Mouse (Mus musculus): ENCODE data around the gene Igfbp1.

Igfbp1 gene

DNA sequence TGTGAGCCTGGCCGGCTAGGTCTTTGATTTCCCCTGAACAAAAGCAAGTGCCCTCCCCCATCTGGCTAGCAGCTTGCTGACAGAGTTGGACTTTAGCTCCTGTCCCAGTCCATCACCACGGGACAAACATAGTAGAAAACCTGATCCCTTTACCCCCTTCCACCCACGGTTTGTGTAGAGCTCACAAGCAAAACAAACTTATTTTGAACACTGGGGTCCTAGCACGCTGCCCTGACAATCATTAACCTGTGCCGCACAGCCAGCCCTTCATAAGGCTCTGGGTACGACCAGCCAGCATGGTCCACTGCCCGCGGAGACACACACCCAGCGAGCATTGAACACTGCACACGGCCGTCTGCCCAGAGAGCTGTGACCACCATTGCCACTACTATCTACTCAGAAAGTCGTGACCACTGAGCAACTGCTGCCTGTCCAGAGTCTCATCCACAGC, at the start of gene Igfbp1:
TSS of gene Igfbp1 (plus strand) at position 292 of the 451 bp plus-strand sequence.
- DNase-seq (ENCODE audit: low spot score): no peak

DNA sequence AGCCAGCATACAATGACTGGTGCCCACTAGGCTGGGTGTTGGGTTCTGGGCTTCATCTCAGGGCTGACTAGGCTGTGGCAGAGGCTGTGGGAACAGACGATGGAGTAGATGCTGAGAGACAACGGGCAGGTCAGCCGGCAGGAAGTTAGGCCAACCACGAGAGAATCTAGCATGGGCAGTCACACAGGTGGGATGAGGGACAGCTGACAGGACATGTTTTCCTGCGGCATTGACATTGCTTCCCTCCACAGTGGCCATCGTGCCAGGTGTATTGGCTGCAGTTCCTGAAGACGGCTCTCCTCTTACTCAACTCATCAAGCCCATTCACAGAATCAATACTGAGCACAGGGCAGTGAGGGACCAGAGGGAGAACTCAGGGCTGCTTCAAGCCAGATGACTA, 49.6 kb upstream of the Igfbp1 start:
- DNase-seq (ENCODE audit: low spot score): no peak

DNA sequence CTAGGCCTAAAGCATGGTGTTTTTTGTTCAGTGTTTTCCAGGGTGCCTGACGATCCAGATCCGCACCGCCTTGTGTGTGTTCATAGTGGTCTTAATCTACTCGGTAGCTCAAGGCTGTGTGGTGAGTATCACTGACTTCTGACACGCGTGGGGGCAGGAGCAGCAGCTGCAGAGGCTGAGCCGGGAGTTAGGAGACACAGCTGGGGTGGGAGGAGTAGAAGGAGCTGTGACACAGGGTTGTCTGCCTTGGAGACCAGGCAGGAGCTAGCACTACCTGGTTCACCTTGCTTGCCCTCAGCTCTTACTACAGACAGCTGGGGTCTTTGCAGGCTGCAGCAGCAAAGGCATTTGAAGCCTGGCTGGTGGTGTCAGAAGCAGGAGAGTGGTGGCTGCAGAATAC, 48.1 kb upstream of the Igfbp1 start:
- DNase-seq (ENCODE audit: low spot score): no peak

DNA sequence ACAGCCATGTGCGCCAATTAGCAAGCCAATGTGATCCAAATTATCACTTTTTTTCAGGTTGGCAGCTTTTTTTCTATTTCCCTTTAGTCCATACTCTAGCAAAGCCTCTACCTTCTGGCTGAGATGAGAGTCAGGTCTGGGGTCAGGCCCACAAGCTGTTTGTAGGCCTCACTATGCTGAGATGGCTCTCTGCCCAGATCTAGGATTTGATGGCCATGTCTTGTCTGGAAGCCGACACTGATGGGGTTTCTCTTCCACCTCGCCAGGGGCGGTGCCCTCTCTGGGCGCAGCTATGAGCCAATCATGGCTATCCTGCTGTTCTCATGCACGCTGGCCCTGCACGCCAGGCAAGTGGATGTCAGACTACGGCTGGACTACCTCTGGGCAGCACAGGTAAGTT, 47.1 kb upstream of the Igfbp1 start:
- DNase-seq (ENCODE audit: low spot score): no peak

DNA sequence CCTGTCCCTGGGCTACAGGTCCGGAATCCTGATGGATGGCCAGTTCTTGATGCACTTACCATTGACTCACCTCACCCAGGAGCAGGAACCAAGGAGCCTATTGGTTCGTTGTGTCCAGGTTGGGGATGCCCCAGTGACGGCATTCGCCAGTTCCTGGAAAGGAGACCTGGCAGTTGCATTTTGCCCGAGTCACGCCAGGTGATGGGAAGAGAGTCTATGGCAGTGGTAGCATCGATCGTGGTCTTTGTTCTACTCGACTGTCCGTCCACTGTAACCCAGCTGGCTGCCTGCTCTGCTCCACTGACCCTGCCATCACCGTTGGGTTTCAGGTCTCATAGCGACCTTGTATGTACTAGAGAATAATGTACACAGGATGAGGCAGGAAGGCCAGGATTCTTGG, 45.2 kb upstream of the Igfbp1 start:
- no peak for DNase-seq (ENCODE audit: low spot score)

DNA sequence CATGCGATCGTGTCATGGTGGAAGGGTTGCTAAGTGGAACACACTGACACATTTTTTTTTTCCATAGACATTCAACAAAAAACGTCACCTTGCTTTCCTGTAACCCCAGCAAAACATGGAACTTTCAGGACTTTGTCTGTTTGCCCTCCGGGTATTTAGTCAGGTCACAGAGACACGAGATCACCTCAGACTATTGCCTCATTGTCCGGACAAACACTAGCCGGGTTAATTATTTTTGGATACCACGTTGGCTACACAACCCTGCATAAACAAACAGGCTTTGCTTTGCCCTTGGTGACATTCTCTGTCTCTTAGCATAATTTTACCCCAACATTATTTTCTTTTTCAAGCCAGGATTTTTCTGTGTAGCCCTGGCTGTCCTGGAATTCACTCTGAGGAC, 44.5 kb upstream of the Igfbp1 start:
- DNase-seq (ENCODE audit: low spot score): no peak

DNA sequence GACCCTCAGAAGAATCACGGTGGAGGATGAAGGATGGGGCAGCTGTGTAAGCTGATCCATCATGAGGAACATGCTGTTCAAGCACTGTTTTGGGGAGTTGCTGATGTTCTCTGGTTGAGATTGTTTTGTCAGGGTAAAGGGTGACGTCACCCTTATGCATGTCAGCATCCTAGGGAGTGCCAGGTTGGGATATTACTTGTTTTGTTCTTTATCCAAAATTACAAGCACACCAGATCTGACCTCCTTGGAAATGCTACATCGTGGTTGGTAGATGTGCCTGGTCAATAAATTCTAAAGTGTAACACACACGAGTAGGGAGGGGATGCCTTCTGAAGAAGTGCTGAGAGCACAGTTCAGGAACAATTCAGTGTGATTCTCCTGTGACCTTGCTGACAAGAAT, 41.2 kb upstream of the Igfbp1 start:
- DNase-seq (ENCODE audit: low spot score): no peak

DNA sequence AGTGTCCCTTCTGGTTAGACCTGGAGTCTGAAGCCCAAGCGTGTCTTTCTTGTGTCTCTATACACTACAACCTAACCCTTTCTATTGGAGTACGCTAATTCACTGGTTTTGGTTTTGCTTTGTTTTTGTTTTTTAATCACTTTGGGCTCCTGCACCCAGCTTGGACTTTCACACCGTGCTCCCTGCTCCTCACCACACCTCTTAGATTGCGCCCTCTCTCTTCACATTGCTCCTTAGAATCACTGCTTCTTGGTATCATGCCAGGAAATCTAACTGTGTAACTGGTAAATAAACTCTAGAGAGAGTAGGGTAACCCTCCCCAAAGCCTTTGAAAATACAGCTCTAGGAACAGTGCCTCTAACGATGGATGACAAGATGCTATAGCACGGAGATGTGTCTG, 39.4 kb upstream of the Igfbp1 start:
- DNase-seq (ENCODE audit: low spot score): no peak

DNA sequence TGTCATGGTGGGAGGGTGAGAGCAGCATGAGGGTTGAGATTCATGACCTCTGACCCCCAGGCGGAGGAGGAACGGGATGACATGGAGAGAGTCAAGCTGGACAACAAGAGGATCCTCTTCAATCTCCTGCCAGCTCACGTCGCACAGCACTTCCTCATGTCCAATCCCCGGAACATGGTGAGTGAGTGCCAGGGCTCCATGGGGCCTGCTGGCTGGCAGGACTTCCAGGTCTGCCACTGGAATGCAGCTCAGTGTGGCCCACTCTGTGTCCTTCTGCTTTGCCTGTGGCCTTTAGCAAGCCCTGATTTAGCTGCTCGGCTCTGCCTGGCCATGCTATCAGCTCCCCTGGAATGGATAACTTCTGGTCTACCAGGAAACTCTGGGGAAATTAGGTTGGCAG, 37.4 kb upstream of the Igfbp1 start:
- DNase-seq (ENCODE audit: low spot score): no peak

DNA sequence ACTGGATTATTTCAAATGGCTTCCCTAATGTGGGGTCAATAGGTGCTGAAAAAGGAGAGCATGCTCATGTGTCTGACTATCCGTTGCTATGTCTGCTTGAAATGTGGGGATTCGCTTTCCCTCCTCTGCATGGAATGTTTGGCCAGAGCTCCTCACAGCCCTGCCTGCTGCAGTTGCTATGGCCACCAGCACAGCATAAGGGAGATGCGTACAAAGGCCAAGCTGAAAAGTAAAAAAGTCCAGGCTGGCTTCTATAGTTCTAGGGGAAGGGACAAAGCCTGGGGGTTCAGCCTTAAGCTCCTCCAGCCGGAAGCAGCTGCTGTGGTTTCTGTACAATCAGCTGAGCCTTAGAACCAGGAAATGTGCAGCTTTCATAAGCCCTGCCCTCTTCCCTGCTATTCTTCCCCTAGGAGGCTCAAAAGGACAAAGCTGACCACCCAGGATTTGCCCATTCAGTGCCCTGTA, 36.9 kb upstream of the Igfbp1 start:
- no peak for DNase-seq (ENCODE audit: low spot score)

DNA sequence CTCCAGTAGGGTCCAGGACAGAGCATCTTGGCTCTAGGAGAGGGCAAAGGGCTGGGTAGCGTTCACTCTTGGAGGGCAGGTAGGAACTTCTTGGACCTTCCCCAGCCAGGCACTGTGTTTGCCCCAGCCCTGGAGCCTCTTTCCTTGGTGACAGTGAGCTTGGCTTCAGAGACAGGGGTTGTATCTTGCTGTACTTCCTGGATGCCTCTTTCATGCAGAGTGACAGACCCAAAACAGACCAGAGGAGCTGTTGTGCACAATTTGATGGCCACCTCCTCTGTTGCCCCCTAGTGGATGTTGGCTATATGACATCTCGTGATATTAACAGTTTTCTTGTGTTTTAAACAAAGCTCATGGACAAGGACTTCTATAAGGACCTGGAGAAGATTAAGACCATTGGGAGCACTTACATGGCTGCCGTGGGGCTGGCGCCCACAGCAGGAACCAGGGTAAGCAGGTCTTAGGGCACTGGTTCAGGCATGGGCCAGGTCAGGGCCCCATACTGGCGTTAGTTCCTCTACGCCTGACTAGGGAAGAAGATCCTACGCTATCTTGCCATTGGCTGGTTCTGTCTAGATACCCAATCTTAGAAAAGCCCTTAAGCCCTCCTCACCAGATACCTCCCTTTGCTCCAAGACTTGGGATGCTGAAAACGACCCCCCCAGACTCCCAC, 35.9 kb upstream of the Igfbp1 start:
- no peak for DNase-seq (ENCODE audit: low spot score)

DNA sequence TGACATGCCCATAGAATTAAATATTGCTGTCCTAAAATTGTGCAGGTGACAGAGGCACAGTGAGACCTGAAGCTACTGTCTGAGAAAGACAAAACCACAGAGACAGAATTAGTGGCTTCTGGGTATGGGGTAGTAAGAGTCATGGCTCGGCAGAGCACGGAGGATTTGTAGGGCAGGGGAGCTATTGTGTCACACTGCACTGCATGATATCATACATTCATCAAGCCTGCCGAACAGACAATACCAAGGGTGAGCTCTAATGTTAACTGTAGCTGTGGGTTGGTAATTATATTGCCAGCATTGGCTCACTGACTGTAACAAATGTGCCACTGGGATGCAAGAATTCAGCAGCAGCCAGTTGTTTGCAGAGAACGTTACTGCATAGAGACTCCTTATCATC, 33.2 kb upstream of the Igfbp1 start:
- DNase-seq (ENCODE audit: low spot score): no peak

DNA sequence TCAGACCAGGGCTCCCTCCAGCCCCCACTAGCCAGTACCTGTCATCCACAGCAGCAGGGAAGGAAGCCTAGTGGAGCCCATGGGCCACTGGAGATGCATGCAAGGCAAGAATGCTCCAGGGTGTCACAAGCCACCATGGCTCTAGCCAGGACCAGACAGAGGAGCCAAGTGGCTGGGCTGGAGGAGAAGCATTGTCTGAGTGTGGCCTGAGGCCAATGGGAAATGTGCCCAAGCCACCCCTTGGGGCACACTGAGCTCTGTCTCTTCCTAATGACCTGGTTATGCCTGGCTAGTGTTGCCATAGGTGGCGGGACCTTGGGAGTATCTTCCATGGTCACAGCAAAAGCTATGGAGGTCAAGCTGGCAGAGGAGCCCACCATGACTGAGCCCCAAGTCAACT, 27.9 kb upstream of the Igfbp1 start:
- no peak for DNase-seq (ENCODE audit: low spot score)

DNA sequence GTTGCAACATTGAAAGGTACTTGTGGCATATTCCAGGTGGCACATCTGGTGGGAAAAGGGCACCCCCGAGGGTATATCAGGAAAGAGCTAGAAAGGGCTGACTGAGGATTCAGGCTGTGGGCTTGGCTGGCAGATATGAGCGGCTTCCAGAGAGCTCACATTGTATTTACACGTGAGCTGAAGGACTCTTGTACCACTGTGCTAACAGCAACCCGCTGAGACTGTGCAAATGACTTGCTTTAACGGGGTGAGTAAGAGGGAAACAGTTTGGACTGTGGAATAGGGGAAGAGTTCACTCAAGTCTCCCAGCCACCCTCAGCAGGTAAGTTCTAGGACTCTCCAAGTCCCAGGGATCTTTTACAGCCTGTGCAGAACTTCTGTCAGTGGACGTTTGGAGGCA, 23.9 kb upstream of the Igfbp1 start:
- no peak for DNase-seq (ENCODE audit: low spot score)

DNA sequence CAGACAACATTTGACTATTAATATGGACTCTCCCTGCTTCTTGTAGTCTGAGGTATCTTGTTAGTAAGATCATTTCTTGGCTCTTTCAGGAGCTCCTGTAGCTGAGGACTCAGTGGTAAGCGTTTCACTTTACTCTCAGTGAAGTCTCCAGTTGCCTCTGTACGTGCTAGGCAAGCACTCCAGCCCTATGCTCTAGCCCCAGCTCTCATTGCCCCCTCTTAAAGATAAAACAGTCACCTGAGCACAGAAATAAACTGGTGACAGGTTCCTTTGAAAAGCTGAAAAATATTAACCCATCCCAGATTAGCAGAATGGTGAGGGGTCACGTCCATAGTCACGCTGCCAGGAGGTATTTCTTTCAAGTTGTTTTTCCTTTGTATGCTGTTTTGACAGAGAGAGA, 18.9 kb upstream of the Igfbp1 start:
- DNase-seq (ENCODE audit: low spot score): no peak

DNA sequence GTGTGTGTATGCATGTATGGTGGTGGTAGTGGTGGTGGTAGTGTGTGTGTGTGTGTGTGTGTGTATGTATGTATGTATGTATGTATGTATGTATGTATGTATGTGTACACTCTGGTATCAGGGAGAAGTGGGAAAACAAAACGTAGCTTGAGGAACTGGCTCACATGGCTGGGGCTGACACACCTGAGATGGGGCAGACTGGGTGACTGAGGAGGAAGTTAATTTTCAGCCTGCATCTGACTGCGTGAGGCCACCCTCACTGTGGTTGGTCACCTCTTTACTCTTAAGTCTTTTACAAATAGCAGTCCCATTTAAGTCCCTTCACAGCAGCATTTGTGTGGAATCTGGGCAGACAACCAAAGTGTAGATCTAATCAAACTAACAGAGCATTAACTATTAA, 18.3 kb upstream of the Igfbp1 start:
- DNase-seq (ENCODE audit: low spot score): no peak

DNA sequence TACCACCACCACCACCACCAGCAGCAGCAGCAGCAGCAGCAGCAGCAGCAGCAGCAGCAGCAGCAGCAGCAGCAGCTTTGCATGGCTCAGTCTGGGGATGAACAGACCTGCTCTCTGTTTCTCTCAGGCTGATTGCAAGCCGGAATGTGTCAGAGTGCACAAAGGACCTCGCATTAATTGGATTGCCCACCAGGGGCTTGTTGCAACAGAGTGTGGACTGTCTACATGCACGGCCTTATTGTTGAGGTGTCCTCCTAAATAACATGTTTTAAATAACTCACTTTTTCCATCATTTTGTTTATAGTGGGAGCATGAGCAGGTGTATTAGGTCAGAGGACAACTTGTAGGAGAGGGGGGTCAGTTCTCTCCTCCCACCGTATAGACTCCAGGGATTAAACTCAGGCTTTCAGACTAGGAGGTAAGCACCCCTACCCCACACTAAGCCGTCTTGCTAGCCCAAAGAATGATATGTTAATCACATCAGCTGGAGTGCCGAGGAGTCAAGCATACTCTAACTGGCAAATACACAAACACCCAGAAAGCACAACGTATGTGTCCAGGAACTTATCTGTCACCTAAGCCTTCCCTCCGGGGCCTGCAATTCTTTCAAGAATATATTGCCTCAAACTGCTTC, 15.1 kb upstream of the Igfbp1 start:
- DNase-seq (ENCODE audit: low spot score): no peak

DNA sequence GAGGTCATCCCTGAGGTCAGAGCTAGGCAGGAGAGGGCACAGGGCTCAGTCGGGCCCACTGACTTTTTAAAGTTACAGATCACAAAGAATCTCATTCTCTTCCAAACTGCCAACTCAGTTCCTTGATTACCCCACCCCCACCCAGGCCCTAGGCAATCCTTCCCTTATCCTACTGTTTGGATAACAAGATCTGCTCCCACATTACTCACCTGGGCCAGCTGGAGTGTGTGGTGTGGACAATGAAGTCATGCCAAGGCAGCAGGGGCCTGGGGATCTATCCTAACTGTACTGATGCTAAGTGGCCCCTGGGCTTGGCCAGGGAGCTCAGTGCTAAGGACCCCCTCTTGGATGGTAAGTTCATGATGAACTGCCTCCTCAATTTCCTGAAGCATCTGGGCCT, 13.2 kb upstream of the Igfbp1 start:
- no peak for DNase-seq (ENCODE audit: low spot score)

DNA sequence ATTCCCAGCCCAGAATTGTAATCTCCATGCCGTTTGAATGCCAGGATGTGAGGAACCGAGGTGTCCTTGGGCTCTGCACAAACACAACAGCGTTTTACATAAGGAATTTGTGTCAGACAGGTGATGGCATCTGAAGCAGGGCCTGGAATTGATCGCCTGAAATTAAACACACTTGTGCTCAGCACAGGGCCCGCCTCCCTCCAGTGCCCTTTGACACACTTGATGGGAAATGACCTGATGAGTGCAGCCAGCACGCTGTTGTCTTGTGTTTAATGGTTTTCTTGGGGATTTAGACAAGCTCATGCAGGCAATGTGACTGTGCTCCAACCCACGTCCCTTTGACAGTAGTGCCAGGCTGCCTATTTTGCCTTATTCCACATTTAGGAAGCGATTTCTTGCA, 10.1 kb upstream of the Igfbp1 start:
- no peak for DNase-seq (ENCODE audit: low spot score)

DNA sequence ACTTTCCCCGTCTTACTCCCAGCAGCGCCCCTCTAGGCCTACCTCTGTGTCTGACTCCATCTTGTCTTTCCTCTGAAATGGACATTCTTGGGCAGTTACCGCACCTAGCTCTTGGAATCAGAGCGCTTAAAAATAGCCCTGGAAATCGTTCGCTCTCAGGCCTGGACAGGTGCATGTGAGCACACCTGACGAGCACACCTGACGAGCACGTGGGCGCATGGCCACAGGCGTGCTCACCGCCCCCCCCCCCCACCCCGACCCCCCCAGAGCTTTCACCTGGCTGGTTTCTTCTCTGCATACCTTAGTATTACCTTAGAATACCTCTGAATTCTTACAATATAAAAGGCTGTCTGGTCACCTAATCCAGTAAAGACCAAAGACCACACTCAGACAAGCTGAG, 9.1 kb upstream of the Igfbp1 start, which contains the start of gene Gm11985:
TSS of gene Gm11985 (minus strand) at position 101 of the 400 bp plus-strand sequence.
- no peak for DNase-seq (ENCODE audit: low spot score)

DNA sequence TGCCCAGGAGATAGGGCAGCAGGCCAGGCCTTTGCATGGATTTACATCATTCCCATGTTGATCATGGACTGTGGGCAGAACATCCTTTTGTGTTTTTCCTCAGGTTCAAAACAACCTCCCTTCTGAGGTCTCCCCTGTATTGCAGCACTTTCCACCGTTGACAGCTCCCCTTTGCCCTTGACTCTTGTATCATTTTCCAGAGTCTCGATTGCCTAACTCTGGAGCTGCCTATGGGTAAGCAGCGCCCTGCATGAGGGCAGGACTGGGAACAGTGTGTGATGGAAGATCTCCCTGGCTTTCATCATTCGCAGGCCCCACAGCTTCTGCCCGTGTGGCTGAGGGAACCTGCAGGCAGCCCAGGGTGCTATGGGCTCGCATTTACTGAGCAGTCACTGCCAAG, 4.9 kb upstream of the Igfbp1 start:
- DNase-seq (ENCODE audit: low spot score): no peak

DNA sequence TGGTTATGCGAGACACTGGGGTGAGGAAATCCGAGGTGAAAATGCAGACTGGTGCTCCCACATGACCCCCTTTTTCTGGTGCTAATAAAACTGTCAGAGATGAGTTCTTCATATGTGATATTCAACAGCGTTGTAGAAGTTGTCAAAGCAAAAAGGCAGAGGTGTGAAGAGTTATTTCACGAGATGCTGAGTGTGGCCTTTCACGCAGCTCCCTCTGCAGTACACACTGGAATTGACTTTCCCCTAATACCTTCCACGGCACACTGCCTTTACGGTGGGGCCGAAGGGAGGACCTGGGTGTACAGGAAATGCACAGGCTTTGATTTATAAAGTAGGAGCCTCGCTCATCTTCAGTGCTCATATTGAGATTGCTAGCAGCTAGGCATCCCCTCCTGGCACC, 4.4 kb upstream of the Igfbp1 start:
- no peak for DNase-seq (ENCODE audit: low spot score)

DNA sequence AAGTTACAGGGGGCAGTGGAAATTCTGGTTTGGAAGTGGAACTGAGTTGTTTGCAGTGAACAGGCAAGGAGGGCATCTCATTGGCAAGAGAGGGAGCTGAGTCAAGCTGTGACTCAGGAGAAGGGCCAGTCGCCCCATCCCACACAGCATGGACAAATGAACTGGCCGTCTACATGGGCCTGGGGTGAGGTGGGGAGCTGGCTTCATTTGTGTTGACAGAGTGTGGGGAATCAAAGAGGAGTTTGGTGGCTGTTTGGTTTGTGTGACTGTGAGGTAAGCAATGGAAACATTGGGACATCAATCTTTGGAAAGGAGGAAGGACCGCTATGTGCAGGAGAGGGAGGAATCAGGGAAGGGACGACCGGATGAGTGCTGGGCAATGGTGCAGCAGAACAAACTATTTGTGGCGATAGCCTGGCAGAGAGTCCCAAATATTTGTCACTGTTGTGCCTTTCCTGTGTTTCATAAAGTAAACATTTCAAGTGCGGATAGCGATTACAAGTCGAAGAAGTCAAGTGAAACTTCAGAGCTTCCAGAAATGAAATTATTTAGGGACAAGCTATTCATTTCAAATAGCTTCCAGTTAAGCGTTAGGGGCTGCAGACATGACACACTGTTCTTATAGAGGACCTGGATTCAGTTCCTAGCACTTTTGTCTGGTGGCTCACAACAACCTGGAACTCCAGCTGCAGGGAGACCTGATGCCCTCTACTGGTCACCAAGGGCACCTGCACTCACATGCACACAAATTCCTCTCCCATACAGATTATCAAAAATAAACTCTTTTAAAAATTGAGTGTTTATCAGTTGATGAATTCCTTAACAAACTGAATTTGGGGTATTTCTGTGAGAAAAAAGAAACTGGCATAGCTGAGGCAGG, 2.9 kb upstream of the Igfbp1 start:
- no peak for DNase-seq (ENCODE audit: low spot score)

All from ovary, adult 18-20 months (tissue).